Mouse (Mus musculus) hindbrain, embryonic 10.5 days (tissue): Measurements from ENCODE around the gene Ttl. TPM values are rescaled to one million over a fixed set of nuclear protein-coding genes. Genes with fewer than 3 reads are reported as not detected.

Experiments used
- DNase-seq: peaks from one replicate; pipeline ENCODE4 v3.0.0-alpha.2; 2017; ENCODE audit warnings: low spot score
- H3K27ac ChIP-seq: fragments of 300-500 bp; sonication (generic); 2 replicates; pipeline ENCODE4 v1.5.1; 2016; ENCODE audit warnings: mild to moderate bottlenecking, moderate library complexity
- H3K27me3 ChIP-seq: fragments of 300-500 bp; sonication (generic); 2 replicates; pipeline ENCODE4 v1.6.1; 2016; ENCODE audit warnings: mild to moderate bottlenecking; ENCODE audit not compliant: poor library complexity, insufficient read depth, severe bottlenecking
- H3K36me3 ChIP-seq: fragments of 300-500 bp; sonication (generic); 2 replicates; pipeline ENCODE4 v1.6.1; 2016; ENCODE audit warnings: mild to moderate bottlenecking, moderate library complexity
- H3K4me1 ChIP-seq: fragments of 300-500 bp; sonication (generic); replicated peaks from 2 replicates; pipeline ENCODE4 v1.6.1; 2016; ENCODE audit warnings: mild to moderate bottlenecking
- H3K4me3 ChIP-seq: fragments of 300-500 bp; sonication (generic); 2 replicates; pipeline ENCODE4 v1.5.1; 2016; ENCODE audit warnings: mild to moderate bottlenecking, moderate library complexity
- H3K9me3 ChIP-seq: fragments of 300-500 bp; sonication (generic); 2 replicates; pipeline ENCODE4 v1.6.1; 2016; ENCODE audit warnings: mild to moderate bottlenecking, moderate library complexity
- WGBS: fragments of 180-500 bp; shearing (Covaris S2); methylation state at CpG from one replicate; pipeline ENCODE4 v1.1.7; 2016; 5-methylcytosine and 5-hydroxymethylcytosine counted together
- polyA plus RNA-seq: library from polyadenylated mRNA; unstranded; fragments of >200 nt; fragmentation: Nextera tagmentation; extraction: Ambion mirVana; gene quantifications from 2 replicates; pipeline ENCODE4 v1.2.1, GENCODE M21; 2016

Ttl gene
- polyA plus RNA-seq, 1 experiment from 2014 or later = 14.1 TPM

DNA sequence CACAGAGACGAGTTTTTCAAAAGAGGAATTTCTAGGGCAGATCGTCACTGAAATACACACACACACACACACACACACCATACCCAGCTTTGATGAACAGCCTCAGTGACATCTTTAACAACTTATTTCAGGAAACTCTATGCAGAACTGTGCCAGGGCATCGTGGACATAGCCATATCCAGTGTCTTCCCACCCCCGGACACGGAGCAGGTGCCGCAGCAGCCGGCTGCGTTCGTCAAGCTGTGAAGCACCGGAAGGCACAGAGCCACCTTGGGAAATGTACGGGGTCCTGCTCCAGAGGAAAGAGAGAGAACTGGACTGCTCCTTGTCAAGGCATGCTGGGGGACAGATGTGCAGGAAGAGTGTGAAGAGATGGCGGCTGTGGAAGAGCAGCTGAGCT lies 27.1 kb downstream of the Ttl start:
- DNase-seq = no peak
- 94% methylated on average over 12 of the region's 12 CpGs for WGBS
- H3K4me1 ChIP-seq = no peaks in the 10 kb centered on the region; the same call in 1 of the 2 replicates
- no peaks in the 10 kb centered on the region for H3K9me3 ChIP-seq
- no peak overlapping the region for H3K4me3 ChIP-seq
- H3K27ac ChIP-seq = no peak overlapping the region
- H3K27me3 ChIP-seq = no peaks in the 10 kb centered on the region
- peaks cover 60% of the 10 kb centered on the region for H3K36me3 ChIP-seq

DNA sequence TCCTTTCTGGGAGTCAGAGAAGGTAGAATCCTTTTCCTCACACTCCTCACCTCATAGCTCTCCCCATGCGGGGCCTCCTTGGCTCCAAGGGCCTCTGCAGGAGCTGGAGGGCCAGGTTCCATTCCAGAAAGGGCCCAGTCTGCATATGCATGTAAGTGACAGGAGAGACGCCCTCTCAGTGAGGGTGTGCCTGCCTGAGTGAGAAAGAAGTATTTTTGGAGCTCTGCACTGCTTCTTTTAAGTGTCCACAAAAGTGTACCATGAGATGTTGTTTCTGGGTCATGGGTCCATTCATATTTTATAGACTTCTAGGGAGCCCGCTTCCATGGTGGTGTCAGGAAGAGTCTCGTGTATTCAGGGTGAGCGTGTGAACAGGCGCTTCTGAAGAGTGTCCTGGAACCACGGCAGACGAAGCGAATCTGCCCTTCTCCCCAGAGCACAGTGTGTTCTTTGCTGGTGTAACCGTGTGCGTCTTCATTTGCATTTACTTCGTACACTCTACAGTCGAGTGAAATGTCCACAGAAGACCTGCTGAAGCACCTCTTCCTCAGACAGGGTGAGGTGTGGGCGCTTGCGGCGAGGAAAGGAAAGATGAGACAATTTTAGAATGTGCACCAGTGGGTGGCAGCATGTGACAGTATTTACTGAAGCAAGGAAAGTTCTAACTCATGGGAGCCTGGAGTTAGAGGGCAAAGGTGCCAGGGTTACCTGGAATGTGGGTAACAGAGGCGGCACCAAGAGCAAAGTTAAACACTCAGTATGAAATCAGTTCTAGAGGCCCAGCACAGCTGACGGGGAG lies 28.4 kb downstream of the Ttl start:
- 90% methylated on average over 18 of the region's 18 CpGs for WGBS
- DNase-seq = no peak
- Histone ChIP-seq H3K4me1 (no peaks in the 10 kb centered on the region; the same call in 1 of the 2 replicates), H3K9me3 (no peaks in the 10 kb centered on the region), H3K4me3 (no peak overlapping the region), H3K27me3 (no peaks in the 10 kb centered on the region), H3K36me3 (peaks cover 49% of the 10 kb centered on the region), H3K27ac (no peak overlapping the region)

DNA sequence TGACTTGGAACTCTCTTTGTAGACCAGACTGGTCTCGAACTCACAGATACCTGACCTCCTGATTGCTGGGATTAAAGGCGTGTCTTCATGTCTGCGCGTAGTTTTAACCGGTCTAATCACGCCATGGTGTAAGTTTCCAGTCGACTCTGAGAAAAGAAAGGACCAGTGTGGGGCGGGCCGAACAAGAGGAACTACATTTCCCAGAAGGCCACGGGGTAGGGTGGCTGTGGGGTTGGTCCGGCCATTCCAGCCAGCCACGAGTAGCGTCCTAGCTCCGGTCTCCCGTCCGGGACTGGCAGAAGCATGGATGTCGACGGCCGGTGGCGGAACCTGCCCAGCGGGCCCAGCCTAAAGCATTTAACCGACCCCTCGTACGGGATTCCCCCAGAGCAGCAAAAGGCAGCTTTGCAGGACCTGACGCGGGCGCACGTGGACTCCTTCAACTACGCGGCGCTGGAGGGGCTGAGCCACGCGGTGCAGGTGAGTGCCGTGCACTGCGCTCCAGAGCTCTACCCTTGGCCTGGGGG lies 35.1 kb downstream of the Ttl start, which contains the start of gene Polr1b:
TSS of gene Polr1b (plus strand) at position 212 of the 527 bp plus-strand sequence.
- Histone ChIP-seq H3K4me1 (peaks cover 12% of the 10 kb centered on the region), H3K27ac (peak within 1 kb of the TSS; percentile 87), H3K36me3 (peaks cover 39% of the 10 kb centered on the region), H3K27me3 (no peaks in the 10 kb centered on the region), H3K4me3 (peak within 1 kb of the TSS; percentile 85), H3K9me3 (no peaks in the 10 kb centered on the region)
- under 1% methylated on average over 35 of the region's 35 CpGs for WGBS
- DNase-seq = peak; percentile 92

DNA sequence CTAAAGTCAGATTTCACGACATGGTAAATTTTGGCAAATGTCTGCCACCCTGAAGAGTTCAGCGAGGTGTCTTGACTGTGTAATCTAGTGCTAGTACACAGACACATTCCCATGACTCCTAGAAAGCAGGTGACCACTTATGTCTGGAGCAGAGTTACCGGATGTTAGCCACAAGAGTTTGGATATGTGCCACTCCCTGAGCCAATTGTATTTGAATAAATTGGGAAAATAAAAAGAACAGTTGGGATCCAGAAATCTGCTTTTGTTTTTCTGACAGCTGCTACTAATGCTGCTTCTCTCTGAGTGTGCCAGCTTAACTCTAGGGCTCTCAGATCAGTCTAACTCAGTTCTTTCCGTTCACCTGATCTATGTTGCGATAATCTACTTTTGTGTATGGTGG lies 47.2 kb downstream of the Ttl start:
- H3K27ac ChIP-seq = no peak overlapping the region
- H3K27me3 ChIP-seq = no peaks in the 10 kb centered on the region
- no peaks in the 10 kb centered on the region for H3K4me1 ChIP-seq
- no peak overlapping the region for H3K4me3 ChIP-seq
- no peaks in the 10 kb centered on the region for H3K9me3 ChIP-seq
- no peak for DNase-seq
- H3K36me3 ChIP-seq = peaks cover 88% of the 10 kb centered on the region
- 96% methylated on average over 5 of the region's 5 CpGs for WGBS

DNA sequence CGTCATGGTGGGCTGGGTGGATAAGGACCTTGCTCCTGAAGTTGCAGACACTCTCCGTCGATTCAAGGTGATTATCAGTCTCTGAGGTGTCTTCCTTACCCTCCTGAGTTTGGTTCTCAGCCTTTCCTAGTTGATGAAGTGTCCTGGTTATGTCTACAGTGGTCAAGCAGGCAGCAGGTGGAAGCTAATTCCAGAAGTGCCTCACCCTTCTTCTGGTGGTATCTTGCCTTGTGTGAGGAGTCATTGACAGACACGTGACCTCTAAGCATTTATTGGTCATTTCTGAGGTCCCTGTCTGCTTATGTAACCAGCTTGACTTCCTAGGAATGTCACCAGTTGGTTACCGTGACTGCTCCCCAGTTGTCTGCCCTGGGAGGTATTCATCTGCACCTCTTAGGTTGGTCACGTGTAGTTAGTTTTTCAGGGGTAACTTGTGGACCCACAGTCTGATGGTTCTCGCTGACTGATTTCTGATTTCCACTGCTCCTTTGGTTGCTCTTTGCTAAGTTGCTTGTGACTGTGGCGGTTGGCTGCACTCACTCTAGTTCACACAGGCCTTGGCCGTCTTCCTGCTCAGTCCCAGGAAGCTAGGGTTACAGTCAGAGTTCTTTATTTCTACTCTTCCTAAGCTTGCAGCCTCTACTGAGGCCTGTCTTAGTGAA lies 50.1 kb downstream of the Ttl start:
- H3K27ac ChIP-seq = no peak overlapping the region
- 90% methylated on average over 9 of the region's 9 CpGs for WGBS
- H3K36me3 ChIP-seq = peaks cover 94% of the 10 kb centered on the region
- no peaks in the 10 kb centered on the region for H3K27me3 ChIP-seq
- H3K4me1 ChIP-seq = no peaks in the 10 kb centered on the region
- H3K4me3 ChIP-seq = no peak overlapping the region
- H3K9me3 ChIP-seq = no peaks in the 10 kb centered on the region
- no peak for DNase-seq

DNA sequence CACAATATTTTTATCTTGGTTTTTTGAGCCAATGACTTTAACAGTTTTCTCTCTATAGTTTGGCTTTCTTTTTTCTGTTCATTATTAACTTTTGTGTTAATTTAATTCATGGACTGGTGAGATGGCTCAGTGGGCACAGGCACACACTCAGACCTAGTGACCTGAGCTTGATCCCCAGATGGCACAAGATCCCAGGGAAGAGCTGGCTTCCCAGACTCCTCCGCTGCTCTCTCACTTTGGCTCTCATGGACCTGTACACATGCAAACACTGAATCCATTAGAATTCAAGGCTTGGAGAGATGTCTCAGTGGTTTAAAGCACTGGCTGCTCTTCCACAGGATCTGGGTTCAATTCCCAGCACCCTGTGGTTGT lies 50.6 kb downstream of the Ttl start:
- Histone ChIP-seq H3K4me1 (no peaks in the 10 kb centered on the region), H3K36me3 (peaks cover 97% of the 10 kb centered on the region), H3K27me3 (no peaks in the 10 kb centered on the region), H3K4me3 (no peak overlapping the region), H3K9me3 (no peaks in the 10 kb centered on the region), H3K27ac (no peak overlapping the region)
- DNase-seq = no peak
- WGBS = 91% methylated on average over 1 of the region's 1 CpGs

- 92% methylated on average over 12 of the region's 12 CpGs for WGBS
- H3K27me3 ChIP-seq = no peaks in the 10 kb centered on the region
- no peak overlapping the region for H3K27ac ChIP-seq
- DNase-seq = no peak
- H3K4me1 ChIP-seq = no peaks in the 10 kb centered on the region
- H3K9me3 ChIP-seq = no peaks in the 10 kb centered on the region
- no peak overlapping the region for H3K4me3 ChIP-seq
- H3K36me3 ChIP-seq = peaks cover 99% of the 10 kb centered on the region
Measured at GRCm38 (mm10) chr2:129118061-129118460, 52.3 kb downstream of the Ttl start.

DNA sequence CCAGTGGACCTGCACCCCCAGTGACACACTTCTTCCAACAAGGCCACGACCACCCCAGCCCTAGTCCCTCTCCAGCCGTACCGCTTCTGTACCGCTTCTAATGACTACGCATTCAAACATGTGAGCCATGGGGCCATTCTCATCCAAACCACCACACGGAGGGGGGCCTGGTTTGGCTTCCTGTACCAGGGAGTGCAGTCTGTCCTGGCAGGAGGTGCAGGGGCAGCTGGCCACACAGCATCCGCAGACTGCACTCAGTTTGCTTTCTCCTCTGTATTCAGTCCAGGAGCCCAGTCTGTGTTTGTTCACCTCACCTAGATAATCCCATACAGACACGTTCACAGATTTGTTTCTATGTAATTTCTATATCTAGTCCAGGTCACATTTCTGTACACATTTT lies 56.2 kb downstream of the Ttl start:
- Histone ChIP-seq H3K36me3 (peaks cover 99% of the 10 kb centered on the region), H3K27ac (no peak overlapping the region), H3K4me1 (no peaks in the 10 kb centered on the region), H3K4me3 (no peak overlapping the region), H3K27me3 (no peaks in the 10 kb centered on the region), H3K9me3 (no peaks in the 10 kb centered on the region)
- no peak for DNase-seq
- WGBS = 94% methylated on average over 8 of the region's 8 CpGs

DNA sequence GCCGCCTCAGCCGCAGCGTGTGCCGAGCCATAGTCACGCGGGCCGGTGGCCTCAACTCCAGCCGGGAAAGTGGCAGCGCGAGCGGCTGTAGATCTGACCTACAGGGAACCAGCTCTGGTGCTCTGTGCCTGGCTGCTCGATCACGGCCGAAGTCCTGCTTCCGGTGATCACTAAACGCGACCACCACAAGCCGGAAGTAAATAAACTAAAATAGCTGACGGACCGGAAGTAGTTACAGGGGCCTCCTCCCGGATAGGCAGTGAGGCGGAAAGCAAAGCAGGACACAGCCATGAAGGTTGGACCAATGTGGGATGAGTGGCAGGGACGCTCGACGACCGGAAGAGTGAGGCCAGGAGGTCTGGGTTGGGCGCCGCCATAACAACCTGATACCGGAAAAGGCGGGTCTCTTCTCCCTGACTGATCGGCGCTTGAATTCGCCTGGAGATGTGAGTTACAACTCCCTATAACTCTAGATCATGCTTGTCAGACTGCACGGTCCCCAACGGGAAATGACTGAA lies 63.7 kb downstream of the Ttl start, which contains the start of gene Chchd5:
TSS of gene Chchd5 (plus strand) at position 289 of the 518 bp plus-strand sequence.
- Histone ChIP-seq H3K27me3 (no peaks in the 10 kb centered on the region), H3K9me3 (peaks cover 14% of the 10 kb centered on the region), H3K4me3 (peak within 1 kb of the TSS; percentile 74), H3K36me3 (peaks cover 77% of the 10 kb centered on the region), H3K27ac (peak within 1 kb of the TSS; percentile 90), H3K4me1 (peaks cover 25% of the 10 kb centered on the region)
- under 1% methylated on average over 35 of the region's 35 CpGs for WGBS
- peak; percentile 94 for DNase-seq

DNA sequence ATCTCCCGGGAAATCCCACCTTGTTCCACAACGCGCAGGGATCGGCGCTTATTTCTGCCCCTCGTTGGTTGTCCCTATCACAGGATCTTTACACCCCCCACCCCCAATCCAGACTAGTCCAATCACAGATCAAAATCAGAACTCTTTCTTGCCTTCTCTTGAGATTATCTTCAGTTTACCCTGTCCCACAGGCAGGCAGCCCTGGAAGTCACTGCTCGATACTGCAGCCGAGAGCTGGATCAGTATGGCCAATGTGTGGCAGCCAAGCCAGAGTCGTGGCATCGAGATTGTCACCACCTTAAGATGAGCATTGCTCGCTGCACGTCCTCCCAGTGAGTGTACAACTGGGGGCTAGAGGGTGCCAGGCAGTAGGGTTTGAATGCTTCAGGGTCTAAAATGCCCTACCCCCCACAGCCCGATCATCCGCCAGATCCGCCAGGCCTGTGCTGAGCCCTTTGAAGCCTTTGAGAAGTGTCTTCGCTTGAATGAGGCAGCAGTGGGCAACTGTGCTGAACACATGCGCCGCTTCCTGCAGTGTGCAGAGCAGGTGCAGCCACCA lies 64.3 kb downstream of the Ttl start:
- H3K27me3 ChIP-seq = no peaks in the 10 kb centered on the region
- peaks cover 25% of the 10 kb centered on the region for H3K4me1 ChIP-seq
- 43% methylated on average over 18 of the region's 18 CpGs for WGBS
- peak overlapping the region; percentile 74 for H3K4me3 ChIP-seq
- peaks cover 71% of the 10 kb centered on the region for H3K36me3 ChIP-seq
- H3K9me3 ChIP-seq = peaks cover 14% of the 10 kb centered on the region
- no peak for DNase-seq
- H3K27ac ChIP-seq = peak overlapping the region; percentile 90

- peaks cover 25% of the 10 kb centered on the region for H3K4me1 ChIP-seq
- peaks cover 14% of the 10 kb centered on the region for H3K9me3 ChIP-seq
- peak overlapping the region; percentile 90; the same call in 1 of the 2 replicates for H3K27ac ChIP-seq
- H3K27me3 ChIP-seq = no peaks in the 10 kb centered on the region
- peaks cover 64% of the 10 kb centered on the region for H3K36me3 ChIP-seq
- no peak for DNase-seq
- WGBS = 97% methylated on average over 2 of the region's 2 CpGs
- peak overlapping the region; percentile 74 for H3K4me3 ChIP-seq
Measured at GRCm38 (mm10) chr2:129130776-129131175, 65.0 kb downstream of the Ttl start.

DNA sequence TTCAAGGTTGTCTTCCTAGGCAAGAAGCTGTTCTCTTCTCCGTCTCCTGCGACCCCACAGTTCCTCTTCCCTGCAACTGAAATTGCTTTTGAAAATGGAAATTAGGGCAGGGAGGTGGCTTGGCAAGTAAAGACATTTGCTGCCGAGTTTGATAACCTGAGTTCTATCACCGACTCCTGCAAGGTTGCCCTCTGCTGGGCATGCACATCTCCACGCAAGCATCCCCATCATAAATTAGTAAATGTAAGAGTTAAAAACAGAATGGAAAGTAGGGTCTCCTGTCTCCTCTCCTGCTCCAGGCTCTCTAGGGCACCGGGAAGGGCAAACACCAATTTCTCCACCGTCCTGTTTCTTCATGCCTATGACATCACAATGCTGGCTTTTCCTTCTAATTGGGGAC lies 66.5 kb downstream of the Ttl start:
- H3K27me3 ChIP-seq = no peaks in the 10 kb centered on the region
- no peak overlapping the region for H3K27ac ChIP-seq
- peaks cover 14% of the 10 kb centered on the region for H3K9me3 ChIP-seq
- WGBS = 95% methylated on average over 7 of the region's 7 CpGs
- DNase-seq = no peak
- peaks cover 49% of the 10 kb centered on the region for H3K36me3 ChIP-seq
- peaks cover 25% of the 10 kb centered on the region for H3K4me1 ChIP-seq
- no peak overlapping the region for H3K4me3 ChIP-seq
